Mouse (Mus musculus): ENCODE measurements around the gene H2-Q2. TPM values are rescaled to one million over a fixed set of nuclear protein-coding genes. Genes with fewer than 3 reads are reported as not detected.
"Not testable (repeated sequence)": the region's sequence is repeated elsewhere in the genome, so short reads cannot be mapped to it uniquely, and the experiment has no call there.

The H2-Q2 gene
- polyA plus RNA-seq, 1 experiment from 2014 or later = 0.52 TPM

DNA sequence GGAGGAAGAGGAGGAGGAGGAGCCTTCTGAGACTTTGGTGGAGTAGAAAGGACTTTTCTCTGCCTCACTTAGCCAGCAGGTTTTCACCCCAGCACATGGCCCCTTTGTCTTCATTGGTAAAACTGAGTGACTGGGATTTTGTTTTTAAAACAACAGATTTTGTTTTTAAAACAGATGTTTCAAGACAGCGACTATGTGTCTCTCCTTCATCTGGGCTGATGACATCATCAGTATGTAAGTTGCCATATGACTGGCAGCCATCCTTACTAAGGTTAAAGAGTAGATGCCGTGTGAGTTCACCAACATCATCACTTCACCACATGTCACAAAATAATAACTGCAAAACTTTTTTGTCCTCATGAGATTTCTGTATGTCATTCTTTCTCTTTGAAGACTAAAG lies 12.0 kb downstream of the H2-Q2 start:
- no peak overlapping the region for H3K4me2 ChIP-seq (replicated peaks; ENCODE audit: low read depth, low read length)
- no peak for DNase-seq (ENCODE audit: low spot score)
- H3K27me3 ChIP-seq (ENCODE audit: control insufficient read depth, insufficient read depth, low read length) = peaks cover 6% of the 10 kb centered on the region; the same call in 1 of the 2 replicates
- H3K4me3 ChIP-seq (ENCODE audit: low read depth, low read length) = no peak overlapping the region
- WGBS = 75% methylated on average over 2 of the region's 2 CpGs
- H3K9ac ChIP-seq (ENCODE audit: low read depth, low read length) = no peak overlapping the region
- H3K4me1 ChIP-seq (replicated peaks; ENCODE audit: control insufficient read depth, insufficient read depth, low read length) = no peaks in the 10 kb centered on the region
- ATAC-seq (ENCODE audit: low FRiP score) = no peak
- no peaks in the 10 kb centered on the region for H3K9me3 ChIP-seq (ENCODE audit: control insufficient read depth, low read length)
- no peaks in the 10 kb centered on the region for H3K36me3 ChIP-seq (ENCODE audit: control insufficient read depth, insufficient read depth, low read length)
- H3K27ac ChIP-seq (ENCODE audit: low read depth, low read length) = no peak overlapping the region

- WGBS = 33% methylated on average over 1 of the region's 1 CpGs
- Histone ChIP-seq H3K4me3 (ENCODE audit: low read depth, low read length) (no peak overlapping the region), H3K4me2 (replicated peaks; ENCODE audit: low read depth, low read length) (no peak overlapping the region), H3K4me1 (replicated peaks; ENCODE audit: control insufficient read depth, insufficient read depth, low read length) (no peaks in the 10 kb centered on the region), H3K36me3 (ENCODE audit: control insufficient read depth, insufficient read depth, low read length) (no peaks in the 10 kb centered on the region), H3K9ac (ENCODE audit: low read depth, low read length) (no peak overlapping the region), H3K27me3 (ENCODE audit: control insufficient read depth, insufficient read depth, low read length) (peaks cover 12% of the 10 kb centered on the region), H3K27ac (ENCODE audit: low read depth, low read length) (no peak overlapping the region), H3K9me3 (ENCODE audit: control insufficient read depth, low read length) (no peaks in the 10 kb centered on the region)
- no peak for DNase-seq (ENCODE audit: low spot score)
- no peak for ATAC-seq (ENCODE audit: low FRiP score)
Observed at GRCm38 (mm10) chr17:35357086-35357485, 15.0 kb downstream of the H2-Q2 start.

DNA sequence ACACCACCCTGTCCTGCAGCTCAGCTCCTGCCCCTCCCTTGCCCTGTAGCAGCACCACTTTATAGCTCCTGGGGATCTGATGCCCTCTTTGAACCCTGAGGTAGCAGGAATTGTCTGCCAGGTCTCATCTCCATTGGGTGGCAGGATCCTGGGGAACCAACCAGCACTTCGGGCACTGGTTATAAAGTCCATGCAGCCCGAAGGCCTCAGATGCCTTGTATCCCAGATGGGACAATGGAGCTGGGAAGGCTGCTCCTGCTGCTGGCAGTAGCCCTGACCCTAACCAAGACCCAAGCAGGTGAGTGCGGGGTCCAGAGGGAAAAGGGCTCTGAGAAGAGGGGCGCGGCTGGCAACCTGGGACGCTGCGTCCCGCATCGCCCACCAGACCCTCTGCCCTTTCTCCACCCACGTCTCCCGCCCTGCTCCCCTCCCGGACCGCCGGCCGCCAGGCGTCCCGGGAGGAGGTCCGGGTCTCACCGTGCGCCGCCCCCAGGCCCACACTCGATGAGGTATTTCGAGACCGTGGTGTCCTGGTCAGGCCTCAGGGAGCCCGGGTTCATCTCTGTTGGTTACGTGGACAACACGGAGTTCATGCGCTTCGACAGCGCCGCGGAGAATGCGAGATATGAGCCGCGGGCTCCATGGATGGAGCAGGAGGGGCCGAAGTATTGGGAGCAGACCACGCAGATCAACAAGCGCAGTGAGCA lies 16.9 kb downstream of the H2-Q2 start:
- H3K27ac ChIP-seq (ENCODE audit: low read depth, low read length) = no peak overlapping the region
- H3K9me3 ChIP-seq (ENCODE audit: control insufficient read depth, low read length) = no peaks in the 10 kb centered on the region
- ATAC-seq (ENCODE audit: low FRiP score) = no peak
- H3K9ac ChIP-seq (ENCODE audit: low read depth, low read length) = peak overlapping the region; percentile 42; the same call in 1 of the 2 replicates
- peak overlapping the region; percentile 30 for H3K4me3 ChIP-seq (ENCODE audit: low read depth, low read length)
- H3K27me3 ChIP-seq (ENCODE audit: control insufficient read depth, insufficient read depth, low read length) = peaks cover 12% of the 10 kb centered on the region
- H3K4me2 ChIP-seq (replicated peaks; ENCODE audit: low read depth, low read length) = peak overlapping the region; percentile 71
- DNase-seq (ENCODE audit: low spot score) = peak; percentile 18
- no peaks in the 10 kb centered on the region for H3K36me3 ChIP-seq (ENCODE audit: control insufficient read depth, insufficient read depth, low read length)
- no peaks in the 10 kb centered on the region for H3K4me1 ChIP-seq (replicated peaks; ENCODE audit: control insufficient read depth, insufficient read depth, low read length)
- 9% methylated on average over 37 of the region's 38 CpGs for WGBS

- Histone ChIP-seq H3K4me3 (ENCODE audit: low read depth, low read length) (peak overlapping the region; percentile 30), H3K9ac (ENCODE audit: low read depth, low read length) (no peak overlapping the region; the same call in 1 of the 2 replicates), H3K27ac (ENCODE audit: low read depth, low read length) (no peak overlapping the region), H3K27me3 (ENCODE audit: control insufficient read depth, insufficient read depth, low read length) (peaks cover 12% of the 10 kb centered on the region), H3K9me3 (ENCODE audit: control insufficient read depth, low read length) (no peaks in the 10 kb centered on the region), H3K4me2 (replicated peaks; ENCODE audit: low read depth, low read length) (peak overlapping the region; percentile 71), H3K4me1 (replicated peaks; ENCODE audit: control insufficient read depth, insufficient read depth, low read length) (no peaks in the 10 kb centered on the region), H3K36me3 (ENCODE audit: control insufficient read depth, insufficient read depth, low read length) (no peaks in the 10 kb centered on the region)
- WGBS = 18% methylated on average over 21 of the region's 21 CpGs
- DNase-seq (ENCODE audit: low spot score) (no peak), ATAC-seq (ENCODE audit: low FRiP score) (no peak)
Observed at GRCm38 (mm10) chr17:35359470-35359862, 17.4 kb downstream of the H2-Q2 start.

DNA sequence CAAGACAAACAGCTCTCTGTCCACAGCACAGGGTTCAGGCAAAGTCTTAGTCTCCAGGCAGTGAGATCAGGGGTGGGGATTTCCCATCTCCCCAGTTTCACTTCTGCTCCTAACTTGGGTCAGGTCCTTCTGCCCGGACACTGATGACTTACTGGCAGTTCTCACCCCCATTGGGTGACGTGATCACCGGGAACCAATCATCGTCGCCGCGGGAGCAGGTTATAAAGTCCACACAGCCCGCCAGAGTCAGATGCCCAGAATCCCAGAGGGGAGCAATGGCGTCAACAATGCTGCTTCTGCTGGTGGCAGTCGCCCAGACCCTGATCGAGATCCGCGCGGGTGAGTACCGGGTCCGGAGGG lies 37.3 kb downstream of the H2-Q2 start, which contains the start of gene H2-Q4:
Gene H2-Q4 (plus strand): TSS at position 249 of the 360 bp plus-strand sequence.
- Histone ChIP-seq H3K4me2 (replicated peaks; ENCODE audit: low read depth, low read length) (peak within 1 kb of the TSS; percentile 74), H3K27ac (ENCODE audit: low read depth, low read length) (no peak within 1 kb of the TSS), H3K4me1 (replicated peaks; ENCODE audit: control insufficient read depth, insufficient read depth, low read length) (no peaks in the 10 kb centered on the region), H3K36me3 (ENCODE audit: control insufficient read depth, insufficient read depth, low read length) (no peaks in the 10 kb centered on the region), H3K9me3 (ENCODE audit: control insufficient read depth, low read length) (no peaks in the 10 kb centered on the region), H3K27me3 (ENCODE audit: control insufficient read depth, insufficient read depth, low read length) (no peaks in the 10 kb centered on the region), H3K9ac (ENCODE audit: low read depth, low read length) (peak within 1 kb of the TSS; percentile 24), H3K4me3 (ENCODE audit: low read depth, low read length) (peak within 1 kb of the TSS; percentile 40)
- peak; percentile 79 for ATAC-seq (ENCODE audit: low FRiP score)
- under 1% methylated on average over 12 of the region's 16 CpGs for WGBS
- DNase-seq (ENCODE audit: low spot score) = peak; percentile 80

DNA sequence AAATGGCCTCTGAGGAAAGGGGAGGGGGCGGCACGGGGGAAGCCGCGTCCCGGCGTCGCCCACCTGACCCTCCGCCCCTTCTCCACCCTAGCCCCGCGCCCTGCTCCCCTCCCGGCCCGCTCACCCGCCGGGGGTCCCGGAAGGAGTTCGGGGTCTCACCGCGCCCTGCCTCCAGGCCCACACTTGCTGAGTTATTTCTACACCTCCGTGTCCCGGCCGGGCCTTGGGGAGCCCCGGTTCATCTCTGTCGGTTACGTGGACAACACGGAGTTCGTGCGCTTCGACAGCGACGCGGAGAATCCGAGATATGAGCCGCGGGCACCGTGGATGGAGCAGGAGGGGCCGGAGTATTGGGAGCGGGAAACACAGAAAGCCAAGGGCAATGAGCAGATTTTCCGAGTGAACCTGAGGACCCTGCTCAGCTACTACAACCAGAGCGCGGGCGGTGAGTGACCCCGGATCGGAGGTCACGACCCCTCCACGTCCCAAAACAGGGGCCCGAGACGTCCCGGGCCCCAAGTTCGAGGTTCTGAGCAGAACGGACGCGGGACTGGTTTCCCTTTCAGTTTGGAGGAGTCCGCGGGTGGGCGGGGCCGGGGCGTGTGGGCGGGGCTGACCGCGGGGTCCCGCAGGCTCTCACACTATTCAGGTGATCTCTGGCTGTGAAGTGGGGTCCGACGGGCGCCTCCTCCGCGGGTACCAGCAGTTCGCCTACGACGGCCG lies 37.8 kb downstream of the H2-Q2 start:
- DNase-seq (ENCODE audit: low spot score) = peak; percentile 53
- 1% methylated on average over 66 of the region's 70 CpGs for WGBS
- H3K27ac ChIP-seq (ENCODE audit: low read depth, low read length) = no peak overlapping the region
- no peaks in the 10 kb centered on the region for H3K27me3 ChIP-seq (ENCODE audit: control insufficient read depth, insufficient read depth, low read length)
- no peaks in the 10 kb centered on the region for H3K9me3 ChIP-seq (ENCODE audit: control insufficient read depth, low read length)
- peak overlapping the region; percentile 74 for H3K4me2 ChIP-seq (replicated peaks; ENCODE audit: low read depth, low read length)
- ATAC-seq (ENCODE audit: low FRiP score) = peak; percentile 54
- H3K9ac ChIP-seq (ENCODE audit: low read depth, low read length) = peak overlapping the region; percentile 24
- H3K36me3 ChIP-seq (ENCODE audit: control insufficient read depth, insufficient read depth, low read length) = no peaks in the 10 kb centered on the region
- peak overlapping the region; percentile 40 for H3K4me3 ChIP-seq (ENCODE audit: low read depth, low read length)
- no peaks in the 10 kb centered on the region for H3K4me1 ChIP-seq (replicated peaks; ENCODE audit: control insufficient read depth, insufficient read depth, low read length)

DNA sequence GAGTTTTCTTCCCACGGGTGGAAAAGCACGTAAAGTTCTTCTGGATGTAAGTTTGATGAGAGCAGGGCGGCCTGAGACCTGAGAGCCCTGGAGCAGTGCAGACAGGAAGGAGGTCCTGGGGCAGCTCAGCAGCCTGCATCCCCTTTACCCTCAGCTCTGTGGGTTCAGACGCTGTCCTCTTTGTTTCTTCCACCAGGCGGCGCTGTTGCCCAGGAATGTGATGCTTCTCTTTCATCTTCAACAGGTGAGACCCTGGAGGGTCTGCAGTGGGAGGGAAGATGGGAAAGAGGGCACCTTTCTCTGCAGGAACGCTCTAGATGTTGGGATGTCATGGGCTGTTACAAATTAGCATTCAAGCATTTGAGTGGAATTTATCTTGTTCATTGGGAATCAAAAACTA lies 47.8 kb downstream of the H2-Q2 start:
- H3K36me3 ChIP-seq (ENCODE audit: control insufficient read depth, insufficient read depth, low read length); H3K4me2 ChIP-seq (replicated peaks; ENCODE audit: low read depth, low read length); ATAC-seq (ENCODE audit: low FRiP score); H3K27me3 ChIP-seq (ENCODE audit: control insufficient read depth, insufficient read depth, low read length); H3K4me1 ChIP-seq (replicated peaks; ENCODE audit: control insufficient read depth, insufficient read depth, low read length); H3K27ac ChIP-seq (ENCODE audit: low read depth, low read length); H3K9me3 ChIP-seq (ENCODE audit: control insufficient read depth, low read length); H3K9ac ChIP-seq (ENCODE audit: low read depth, low read length); H3K4me3 ChIP-seq (ENCODE audit: low read depth, low read length): not testable (repeated sequence)
- DNase-seq (ENCODE audit: low spot score) = peak; percentile 70
- 9% methylated on average over 7 of the region's 7 CpGs for WGBS

DNA sequence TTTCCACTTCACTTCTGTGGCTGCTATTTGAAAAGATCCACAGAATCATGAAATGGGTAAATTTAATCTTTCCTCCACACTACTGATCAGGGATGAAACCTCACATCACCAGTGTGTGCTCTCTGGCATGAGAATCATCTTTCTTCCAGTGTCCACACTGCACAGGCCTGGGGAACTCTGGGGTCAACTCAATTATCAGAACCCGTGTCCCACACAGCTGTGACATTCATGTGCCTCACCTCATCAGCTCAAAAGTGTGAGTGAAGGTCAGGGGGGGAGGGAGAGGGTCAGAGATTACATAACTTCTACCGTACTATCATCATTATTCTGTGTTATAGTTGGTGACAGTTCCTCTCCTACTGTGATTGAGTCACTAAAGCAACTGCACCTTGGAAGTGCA lies 50.6 kb downstream of the H2-Q2 start:
- not testable (repeated sequence) for H3K9me3 ChIP-seq (ENCODE audit: control insufficient read depth, low read length); H3K27me3 ChIP-seq (ENCODE audit: control insufficient read depth, insufficient read depth, low read length); ATAC-seq (ENCODE audit: low FRiP score); H3K27ac ChIP-seq (ENCODE audit: low read depth, low read length); H3K9ac ChIP-seq (ENCODE audit: low read depth, low read length); DNase-seq (ENCODE audit: low spot score); H3K36me3 ChIP-seq (ENCODE audit: control insufficient read depth, insufficient read depth, low read length); H3K4me1 ChIP-seq (replicated peaks; ENCODE audit: control insufficient read depth, insufficient read depth, low read length); H3K4me3 ChIP-seq (ENCODE audit: low read depth, low read length); H3K4me2 ChIP-seq (replicated peaks; ENCODE audit: low read depth, low read length)
- 71% methylated on average over 2 of the region's 2 CpGs for WGBS

Measured in hindbrain, embryonic 11.5 days (tissue).